Mouse (Mus musculus) embryo, embryonic 10 days (tissue): Measurements from ENCODE around the gene Scarf1.

Experiments used
- DNase-seq: peaks from one replicate; pipeline ENCODE4 v3.0.0-alpha.2; 2015; ENCODE audit warnings: low spot score

The Scarf1 gene

DNA sequence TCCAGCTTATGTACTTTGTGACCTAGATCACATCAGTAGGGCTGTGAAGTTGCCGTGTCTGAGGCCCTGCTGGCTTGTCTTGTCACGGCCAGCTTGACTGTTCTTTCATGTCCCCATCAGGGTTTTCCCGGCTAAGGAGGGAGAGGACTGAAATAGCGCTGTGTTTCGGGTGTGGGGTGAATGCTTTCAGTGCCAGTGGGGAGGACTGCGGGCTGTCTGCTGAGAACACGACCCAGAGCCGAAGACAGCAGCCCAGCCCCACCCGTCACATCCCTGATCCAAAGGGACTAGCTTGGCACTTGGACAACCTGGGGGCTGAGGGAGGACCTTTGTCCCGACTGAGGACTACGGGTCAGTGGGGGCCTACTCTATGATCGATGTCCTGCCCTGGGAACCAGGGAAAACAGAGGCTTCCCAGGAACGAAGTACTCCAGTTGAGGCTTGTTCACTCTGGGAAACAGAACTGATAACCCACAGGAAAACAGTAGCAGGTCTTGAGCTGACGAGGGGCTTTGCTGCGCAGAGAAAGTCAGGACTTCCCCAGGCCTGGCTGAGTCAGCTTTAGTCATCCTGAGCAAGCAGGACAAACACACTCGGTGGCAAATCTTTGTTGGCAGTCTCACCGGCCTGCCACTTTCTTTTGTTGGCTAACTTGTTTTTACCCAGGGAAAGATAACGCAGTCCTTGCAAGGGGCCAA is 50.7 kb downstream of the Scarf1 start:
- no peak for DNase-seq

GRCm38 (mm10) chr11:75565849-75566248 is 52.5 kb downstream of the Scarf1 start:
- peak; percentile 43 for DNase-seq

GRCm38 (mm10) chr11:75566276-75567196 is 53.2 kb downstream of the Scarf1 start:
- no peak for DNase-seq

GRCm38 (mm10) chr11:75567346-75568114 is 54.2 kb downstream of the Scarf1 start:
- no peak for DNase-seq

DNA sequence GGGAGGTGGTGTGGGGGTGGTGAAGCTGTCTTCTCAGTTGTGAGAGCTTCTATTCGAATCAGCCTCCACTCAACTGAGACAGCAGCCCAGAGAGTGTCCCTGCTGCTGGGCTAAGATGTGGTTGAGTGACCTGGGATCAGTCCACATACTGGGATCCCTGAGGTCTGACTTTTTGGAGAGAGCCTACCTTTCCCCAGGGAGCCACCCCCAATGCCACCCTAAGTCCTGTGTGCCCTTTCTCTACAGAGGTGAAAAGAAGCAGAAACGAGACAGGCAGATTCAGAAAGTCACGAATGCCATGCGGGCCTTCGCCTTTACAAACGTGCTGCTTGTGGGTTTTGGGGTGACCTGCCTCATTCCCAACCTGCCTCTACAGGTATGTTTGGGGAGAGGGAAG is 54.8 kb downstream of the Scarf1 start:
- DNase-seq: no peak

DNA sequence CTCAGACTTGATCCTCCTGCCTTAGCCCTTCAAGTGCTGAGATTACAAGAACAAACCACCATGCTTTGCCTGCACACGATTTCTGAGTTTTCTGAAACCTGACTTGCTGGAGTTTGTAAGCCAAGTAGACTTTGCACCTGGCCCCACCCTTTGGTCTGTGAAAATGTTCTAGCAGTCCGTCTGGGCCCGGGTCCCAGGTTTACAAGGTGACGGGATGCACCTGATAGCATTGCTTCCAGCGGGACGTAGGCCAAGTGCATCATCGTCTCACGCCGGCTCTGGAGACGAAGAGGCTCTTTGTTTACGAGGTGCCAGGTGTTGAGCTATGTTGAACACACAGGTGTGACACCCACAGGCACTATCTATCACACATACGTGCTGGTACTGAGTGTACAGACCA is 55.6 kb downstream of the Scarf1 start:
- DNase-seq: no peak

DNA sequence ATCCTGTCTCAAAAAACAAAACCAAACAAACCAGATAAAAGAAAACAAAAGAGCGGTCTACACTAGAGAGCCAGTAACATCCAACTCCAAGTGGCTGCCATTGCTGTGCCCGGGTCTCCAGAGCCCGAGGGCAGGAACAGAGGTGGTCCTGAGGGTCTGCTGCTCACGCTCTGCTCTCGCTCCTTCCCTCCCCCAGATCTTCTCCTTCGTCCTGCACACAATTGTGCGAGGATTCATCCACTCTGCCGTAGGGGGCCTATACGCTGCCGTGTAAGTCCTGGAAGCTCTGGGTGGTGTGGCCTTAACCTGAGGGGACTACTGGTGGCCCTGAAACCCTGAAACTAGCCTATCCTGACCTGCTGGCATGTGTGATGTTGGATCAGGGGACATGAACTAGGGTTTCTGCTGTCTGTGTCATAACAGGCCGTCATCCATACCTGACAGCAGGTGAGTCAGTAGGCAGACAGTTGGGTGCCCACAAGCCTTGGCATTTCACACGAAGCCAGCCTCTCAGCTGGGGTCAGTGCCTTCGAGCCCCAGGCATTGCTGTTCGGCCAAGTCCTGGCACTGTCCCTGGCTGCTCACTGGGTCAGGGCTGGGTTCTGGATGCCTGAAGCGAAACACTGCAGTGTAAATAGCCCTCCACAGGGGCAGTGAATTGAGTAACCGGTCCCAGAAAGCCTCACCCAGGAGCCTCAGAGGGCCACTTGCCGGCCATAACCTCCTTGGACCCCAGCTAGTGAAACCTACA is 57.2 kb downstream of the Scarf1 start:
- DNase-seq: no peak

- no peak for DNase-seq
Observed at GRCm38 (mm10) chr11:75571126-75571990, 58.0 kb downstream of the Scarf1 start.

GRCm38 (mm10) chr11:75572301-75572791 is 59.0 kb downstream of the Scarf1 start:
- no peak for DNase-seq

GRCm38 (mm10) chr11:75572854-75573650 is 59.7 kb downstream of the Scarf1 start:
- DNase-seq: peak; percentile 97

DNA sequence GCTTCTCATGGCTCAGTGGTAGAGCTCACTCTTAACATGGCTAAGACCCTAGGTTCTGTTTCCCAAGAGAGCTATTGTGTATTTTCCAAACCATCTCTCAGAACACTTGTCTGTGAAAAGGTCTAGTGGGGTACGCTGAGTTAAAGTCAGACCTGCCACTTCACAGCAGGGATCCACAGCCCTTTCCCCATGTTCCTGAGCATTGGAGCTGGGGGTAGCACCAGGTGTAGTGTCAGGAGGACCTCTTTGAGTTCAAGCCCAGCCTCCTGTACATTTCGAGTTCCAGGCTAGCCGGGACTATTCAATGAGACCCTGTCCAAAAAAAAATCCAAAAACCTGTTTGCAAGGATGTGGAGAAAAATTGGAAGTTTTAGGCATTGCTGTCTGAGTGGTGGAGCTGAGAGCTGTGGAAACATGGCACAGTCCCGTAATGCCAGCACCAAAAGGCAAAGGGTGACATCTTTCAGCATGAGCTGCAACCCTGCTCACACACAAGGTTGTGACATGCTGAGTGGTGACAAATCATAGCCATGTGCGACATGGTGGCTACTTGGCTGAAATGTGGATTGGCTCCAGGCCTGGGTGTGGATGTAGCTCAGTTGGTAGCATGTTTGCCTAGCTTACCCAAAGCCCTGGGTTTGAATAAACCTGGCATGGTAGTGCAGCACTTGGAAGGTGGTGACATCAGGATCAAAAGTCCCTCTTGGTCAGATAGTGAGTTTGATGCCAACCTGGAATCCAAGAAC is 61.2 kb downstream of the Scarf1 start:
- DNase-seq: no peak

- DNase-seq: no peak
Observed at GRCm38 (mm10) chr11:75575560-75576123, 62.3 kb downstream of the Scarf1 start.
